Mouse (Mus musculus): ENCODE data around the gene Methig1. TPM values are rescaled to one million over a fixed set of nuclear protein-coding genes. Genes with fewer than 3 reads are reported as not detected.

Gene Methig1
- polyA plus RNA-seq, 1 experiment from 2014 or later: 0.16 TPM

DNA sequence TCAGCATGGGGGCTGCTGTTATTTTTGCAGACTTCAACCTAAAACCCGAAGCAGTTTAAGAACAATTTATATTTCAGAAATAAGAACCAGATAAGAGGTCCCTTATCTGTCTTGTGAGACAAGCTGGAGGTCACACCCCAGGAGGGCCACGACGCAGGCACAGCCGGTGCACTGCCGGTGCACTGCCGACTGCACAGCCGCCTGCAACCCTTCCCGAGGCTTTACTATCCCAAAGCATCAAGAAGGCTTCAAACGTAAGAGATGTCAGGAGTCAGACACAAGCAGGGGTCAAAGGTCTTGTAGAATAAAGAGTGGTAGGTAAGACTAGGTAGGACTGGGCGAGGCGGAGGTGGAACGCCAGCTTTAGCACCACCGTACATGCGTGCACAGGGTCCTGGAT lies 49.4 kb downstream of the Methig1 start:
- H3K9ac ChIP-seq (ENCODE audit: low read length): no peak overlapping the region
- H3K4me1 ChIP-seq (replicated peaks; ENCODE audit: control insufficient read depth, insufficient read depth, low read length): no peaks in the 10 kb centered on the region
- H3K4me3 ChIP-seq (ENCODE audit: low read length): no peak overlapping the region
- WGBS: 78% methylated on average over 14 of the region's 14 CpGs
- no peaks in the 10 kb centered on the region for H3K27me3 ChIP-seq (ENCODE audit: control insufficient read depth, insufficient read depth, low read depth, low read length)
- H3K9me3 ChIP-seq (ENCODE audit: control insufficient read depth, low read length): no peaks in the 10 kb centered on the region
- H3K36me3 ChIP-seq (ENCODE audit: control insufficient read depth, insufficient read depth, low read length): peaks cover 21% of the 10 kb centered on the region
- H3K4me2 ChIP-seq (ENCODE audit: low read depth, low read length): no peak overlapping the region
- ATAC-seq (ENCODE audit: low read depth): no peak
- no peak overlapping the region for H3K27ac ChIP-seq (ENCODE audit: low read length)

DNA sequence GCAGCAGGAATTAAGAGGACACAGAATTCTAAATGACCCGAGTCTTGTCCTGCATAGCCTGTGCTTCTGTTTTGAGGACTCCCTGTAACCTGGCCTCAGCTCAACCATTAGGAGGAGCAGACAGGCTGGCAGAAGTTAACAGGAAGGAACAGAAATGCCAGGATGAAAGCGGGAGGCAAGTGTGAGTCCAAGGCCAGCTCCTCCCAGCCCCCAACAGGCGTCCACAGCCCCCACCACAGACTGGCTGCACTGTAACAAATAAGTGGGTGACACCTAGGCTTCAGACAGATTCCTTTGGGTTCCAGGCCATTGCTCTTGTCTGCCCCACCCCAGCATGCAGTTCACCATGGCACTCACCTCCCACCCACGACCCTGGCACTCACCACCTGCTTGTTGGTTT lies 49.8 kb downstream of the Methig1 start:
- Histone ChIP-seq H3K27ac (ENCODE audit: low read length) (no peak overlapping the region), H3K4me2 (ENCODE audit: low read depth, low read length) (no peak overlapping the region), H3K4me1 (replicated peaks; ENCODE audit: control insufficient read depth, insufficient read depth, low read length) (no peaks in the 10 kb centered on the region), H3K4me3 (ENCODE audit: low read length) (no peak overlapping the region), H3K9me3 (ENCODE audit: control insufficient read depth, low read length) (no peaks in the 10 kb centered on the region), H3K9ac (ENCODE audit: low read length) (no peak overlapping the region), H3K36me3 (ENCODE audit: control insufficient read depth, insufficient read depth, low read length) (peaks cover 17% of the 10 kb centered on the region), H3K27me3 (ENCODE audit: control insufficient read depth, insufficient read depth, low read depth, low read length) (no peaks in the 10 kb centered on the region)
- 76% methylated on average over 4 of the region's 4 CpGs for WGBS
- ATAC-seq (ENCODE audit: low read depth): no peak

DNA sequence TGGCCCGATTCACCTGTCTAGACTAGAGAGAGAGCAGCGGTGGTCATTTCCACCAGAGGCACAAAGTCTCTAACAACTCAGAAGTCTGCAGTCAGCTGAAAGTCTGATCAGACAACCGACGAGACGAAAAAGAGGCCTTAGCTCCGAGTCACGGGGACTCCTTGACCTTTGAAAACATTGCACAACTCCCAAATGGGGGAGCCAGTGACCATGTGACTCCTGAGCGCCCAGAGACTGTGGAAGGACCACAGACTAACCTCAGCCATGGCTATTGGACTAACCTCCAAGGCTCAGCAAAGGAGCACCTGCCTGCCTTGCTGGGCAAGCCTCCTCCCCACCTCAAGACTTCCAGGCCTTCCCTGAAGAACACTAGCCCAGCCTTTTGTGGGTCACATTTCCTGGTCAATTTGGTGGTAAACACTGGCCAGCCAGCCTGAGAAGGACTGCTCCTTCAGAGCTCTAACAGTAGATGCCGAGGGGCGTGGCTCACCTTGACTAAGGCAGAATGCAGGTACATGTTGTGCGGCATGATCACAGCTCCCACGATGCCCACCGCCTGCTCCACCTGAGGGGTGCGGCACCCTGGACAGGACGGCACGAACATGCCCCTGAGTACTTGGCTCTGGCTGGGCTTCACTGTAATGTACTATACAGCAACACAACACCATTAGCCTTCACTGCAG lies 50.5 kb downstream of the Methig1 start:
- Histone ChIP-seq H3K9ac (ENCODE audit: low read length) (no peak overlapping the region), H3K27me3 (ENCODE audit: control insufficient read depth, insufficient read depth, low read depth, low read length) (no peaks in the 10 kb centered on the region), H3K27ac (ENCODE audit: low read length) (no peak overlapping the region), H3K4me2 (ENCODE audit: low read depth, low read length) (no peak overlapping the region), H3K4me3 (ENCODE audit: low read length) (no peak overlapping the region), H3K4me1 (replicated peaks; ENCODE audit: control insufficient read depth, insufficient read depth, low read length) (no peaks in the 10 kb centered on the region), H3K9me3 (ENCODE audit: control insufficient read depth, low read length) (no peaks in the 10 kb centered on the region), H3K36me3 (ENCODE audit: control insufficient read depth, insufficient read depth, low read length) (peaks cover 17% of the 10 kb centered on the region)
- no peak for ATAC-seq (ENCODE audit: low read depth)
- 89% methylated on average over 16 of the region's 16 CpGs for WGBS

DNA sequence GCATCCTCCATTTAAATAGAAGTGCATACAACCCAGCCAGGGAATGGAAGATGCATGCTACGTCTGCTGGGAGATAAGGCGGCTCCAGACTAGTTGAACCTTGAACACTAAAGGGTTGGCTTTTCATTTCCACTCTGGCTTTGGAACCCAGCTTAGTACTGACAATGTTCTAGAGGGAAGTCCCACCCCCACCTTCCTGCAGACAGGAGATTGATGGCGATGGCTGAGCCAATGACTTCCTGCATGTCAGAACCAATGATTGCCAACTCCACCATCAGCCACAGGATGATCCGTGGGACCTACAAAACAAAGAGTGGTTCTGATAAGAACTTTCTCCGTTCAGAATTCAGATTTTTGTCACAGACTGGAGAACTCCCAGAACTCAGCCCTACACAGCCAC lies 53.1 kb downstream of the Methig1 start:
- no peak overlapping the region for H3K9ac ChIP-seq (ENCODE audit: low read length)
- WGBS: 66% methylated on average over 5 of the region's 5 CpGs
- no peaks in the 10 kb centered on the region for H3K9me3 ChIP-seq (ENCODE audit: control insufficient read depth, low read length)
- H3K27me3 ChIP-seq (ENCODE audit: control insufficient read depth, insufficient read depth, low read depth, low read length): no peaks in the 10 kb centered on the region
- ATAC-seq (ENCODE audit: low read depth): no peak
- H3K4me3 ChIP-seq (ENCODE audit: low read length): no peak overlapping the region
- H3K36me3 ChIP-seq (ENCODE audit: control insufficient read depth, insufficient read depth, low read length): peaks cover 6% of the 10 kb centered on the region; the same call in 1 of the 2 replicates
- no peak overlapping the region for H3K27ac ChIP-seq (ENCODE audit: low read length)
- H3K4me2 ChIP-seq (ENCODE audit: low read depth, low read length): no peak overlapping the region
- H3K4me1 ChIP-seq (replicated peaks; ENCODE audit: control insufficient read depth, insufficient read depth, low read length): no peaks in the 10 kb centered on the region

DNA sequence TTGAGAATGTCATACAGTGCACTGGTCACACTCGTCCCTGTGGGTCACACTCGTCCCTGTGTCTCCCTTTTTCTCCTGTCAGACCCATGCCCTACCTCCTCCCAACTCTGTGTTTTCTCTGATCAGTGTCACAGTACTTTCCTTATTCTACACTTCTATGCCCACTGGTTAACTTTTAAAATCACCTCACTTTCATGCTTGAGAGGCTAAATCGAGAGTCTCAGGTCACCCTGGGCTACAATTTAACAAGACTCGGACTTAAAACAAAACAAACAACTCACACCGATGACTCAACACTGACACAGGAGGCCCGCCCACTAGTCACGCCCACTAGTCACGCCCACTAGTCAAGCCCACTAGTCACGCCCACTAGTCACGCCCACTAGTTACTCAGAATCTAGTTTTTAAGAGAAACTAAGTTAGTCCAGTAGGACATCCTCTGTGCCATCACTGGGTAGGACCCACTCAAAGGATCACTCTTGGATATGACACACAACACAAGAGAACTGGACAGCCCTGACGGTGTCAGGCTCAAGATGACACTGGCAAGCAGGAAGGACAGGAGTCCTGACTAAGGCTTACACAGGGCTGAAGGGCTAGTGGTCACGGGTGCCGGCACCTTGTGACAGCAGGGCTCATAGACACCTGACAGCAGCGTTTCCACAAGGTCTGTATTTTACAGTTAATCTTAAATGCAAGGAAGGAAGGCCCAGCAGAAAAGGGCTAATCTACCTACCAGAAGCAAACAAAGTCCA lies 58.1 kb downstream of the Methig1 start:
- H3K9ac ChIP-seq (ENCODE audit: low read length): no peak overlapping the region
- no peaks in the 10 kb centered on the region for H3K9me3 ChIP-seq (ENCODE audit: control insufficient read depth, low read length)
- H3K4me2 ChIP-seq (ENCODE audit: low read depth, low read length): no peak overlapping the region
- WGBS: 53% methylated on average over 14 of the region's 14 CpGs
- ATAC-seq (ENCODE audit: low read depth): 0 out of 2 replicates have a peak, but pooled peaks have one; percentile 26
- H3K4me3 ChIP-seq (ENCODE audit: low read length): no peak overlapping the region
- H3K4me1 ChIP-seq (replicated peaks; ENCODE audit: control insufficient read depth, insufficient read depth, low read length): no peaks in the 10 kb centered on the region
- H3K36me3 ChIP-seq (ENCODE audit: control insufficient read depth, insufficient read depth, low read length): peaks cover 8% of the 10 kb centered on the region
- no peak overlapping the region for H3K27ac ChIP-seq (ENCODE audit: low read length)
- H3K27me3 ChIP-seq (ENCODE audit: control insufficient read depth, insufficient read depth, low read depth, low read length): no peaks in the 10 kb centered on the region

DNA sequence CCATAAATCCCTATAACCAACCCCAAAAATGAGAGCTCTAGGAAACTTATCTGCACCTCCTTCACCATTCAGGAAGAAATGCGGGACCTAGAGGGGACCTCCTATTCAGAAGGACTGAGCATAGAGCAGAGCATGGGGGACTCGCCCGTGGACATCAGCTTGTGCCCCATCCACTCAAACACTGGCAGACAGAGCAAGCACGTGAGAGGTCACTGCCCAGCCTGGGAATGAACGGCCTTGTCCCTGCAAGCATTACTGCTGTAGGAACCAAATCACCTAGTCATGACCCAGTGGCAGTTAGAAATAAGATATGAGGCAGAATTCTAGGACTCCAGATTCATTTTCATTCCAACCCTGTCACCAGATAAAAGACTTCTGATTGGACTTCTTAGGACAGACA lies 58.8 kb downstream of the Methig1 start:
- Histone ChIP-seq H3K27ac (ENCODE audit: low read length) (no peak overlapping the region), H3K27me3 (ENCODE audit: control insufficient read depth, insufficient read depth, low read depth, low read length) (no peaks in the 10 kb centered on the region), H3K4me1 (replicated peaks; ENCODE audit: control insufficient read depth, insufficient read depth, low read length) (no peaks in the 10 kb centered on the region), H3K36me3 (ENCODE audit: control insufficient read depth, insufficient read depth, low read length) (peaks cover 8% of the 10 kb centered on the region), H3K4me3 (ENCODE audit: low read length) (no peak overlapping the region), H3K4me2 (ENCODE audit: low read depth, low read length) (no peak overlapping the region), H3K9ac (ENCODE audit: low read length) (no peak overlapping the region), H3K9me3 (ENCODE audit: control insufficient read depth, low read length) (no peaks in the 10 kb centered on the region)
- WGBS: 71% methylated on average over 5 of the region's 5 CpGs
- ATAC-seq (ENCODE audit: low read depth): no peak

DNA sequence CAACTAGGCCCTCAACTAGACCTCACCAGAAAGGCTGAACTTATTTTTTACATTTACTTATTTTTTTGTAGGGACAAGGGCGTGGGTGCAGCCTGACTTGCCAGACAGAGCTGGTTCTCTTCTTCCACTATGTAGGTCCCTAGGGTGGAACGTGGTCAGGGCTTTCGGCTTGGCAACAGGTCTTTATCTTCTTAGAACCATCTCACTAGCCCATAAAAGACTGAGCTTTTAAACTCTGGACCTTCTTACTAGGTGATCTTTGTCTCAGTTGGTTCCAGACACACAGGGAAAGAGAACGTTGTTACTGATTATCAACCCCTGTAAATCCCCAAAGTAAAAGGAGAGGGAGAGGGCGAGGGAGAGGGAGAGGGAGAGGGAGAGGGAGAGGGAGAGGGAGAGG lies 60.4 kb downstream of the Methig1 start:
- 77% methylated on average over 4 of the region's 5 CpGs for WGBS
- Histone ChIP-seq H3K9ac (ENCODE audit: low read length) (no peak overlapping the region), H3K4me2 (ENCODE audit: low read depth, low read length) (no peak overlapping the region), H3K27ac (ENCODE audit: low read length) (no peak overlapping the region), H3K9me3 (ENCODE audit: control insufficient read depth, low read length) (no peaks in the 10 kb centered on the region), H3K36me3 (ENCODE audit: control insufficient read depth, insufficient read depth, low read length) (peaks cover 8% of the 10 kb centered on the region), H3K4me1 (replicated peaks; ENCODE audit: control insufficient read depth, insufficient read depth, low read length) (no peaks in the 10 kb centered on the region), H3K4me3 (ENCODE audit: low read length) (no peak overlapping the region), H3K27me3 (ENCODE audit: control insufficient read depth, insufficient read depth, low read depth, low read length) (no peaks in the 10 kb centered on the region)
- ATAC-seq (ENCODE audit: low read depth): no peak

DNA sequence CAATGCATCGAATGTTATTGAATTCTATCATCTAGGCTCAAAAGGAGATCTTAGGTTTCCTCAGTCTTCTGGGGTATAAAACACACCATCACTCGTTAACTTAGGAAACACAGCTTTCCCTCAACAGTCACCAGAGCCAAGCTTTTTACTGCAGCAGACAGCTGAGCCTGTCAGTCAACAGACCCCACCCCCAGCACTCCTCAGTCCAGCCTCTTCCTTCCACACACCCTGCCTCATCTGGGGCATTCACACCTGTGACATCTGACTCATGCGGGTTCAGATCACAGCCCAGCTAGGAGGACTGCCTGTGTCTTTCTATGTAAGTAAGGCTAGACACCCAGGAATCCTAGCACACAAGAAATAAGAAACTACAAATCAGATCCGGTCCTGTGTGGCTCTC lies 61.1 kb downstream of the Methig1 start:
- Histone ChIP-seq H3K27me3 (ENCODE audit: control insufficient read depth, insufficient read depth, low read depth, low read length) (no peaks in the 10 kb centered on the region), H3K4me3 (ENCODE audit: low read length) (no peak overlapping the region), H3K27ac (ENCODE audit: low read length) (no peak overlapping the region), H3K4me2 (ENCODE audit: low read depth, low read length) (no peak overlapping the region), H3K36me3 (ENCODE audit: control insufficient read depth, insufficient read depth, low read length) (peaks cover 8% of the 10 kb centered on the region; the same call in 1 of the 2 replicates), H3K9me3 (ENCODE audit: control insufficient read depth, low read length) (no peaks in the 10 kb centered on the region), H3K4me1 (replicated peaks; ENCODE audit: control insufficient read depth, insufficient read depth, low read length) (no peaks in the 10 kb centered on the region), H3K9ac (ENCODE audit: low read length) (no peak overlapping the region)
- WGBS: 54% methylated on average over 4 of the region's 4 CpGs
- no peak for ATAC-seq (ENCODE audit: low read depth)

DNA sequence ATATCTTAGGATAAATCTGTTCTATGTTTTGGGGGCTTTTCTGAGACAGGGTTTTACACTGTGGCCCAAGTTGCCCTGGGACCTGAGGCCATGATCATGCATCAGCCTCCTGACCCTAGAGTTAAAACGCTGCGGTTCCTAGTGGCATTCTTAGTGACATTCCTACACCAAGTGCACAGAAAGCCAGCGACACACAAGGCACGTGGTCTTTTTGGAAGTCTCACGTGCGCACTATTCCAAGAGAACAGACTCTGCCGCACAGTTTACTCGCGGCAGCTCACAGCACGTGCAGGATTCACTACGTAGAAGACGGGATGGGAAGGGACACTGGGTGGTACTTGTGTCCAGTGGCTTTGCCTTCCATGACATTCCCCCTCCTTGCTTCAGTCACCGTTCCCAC lies 62.0 kb downstream of the Methig1 start:
- 90% methylated on average over 13 of the region's 13 CpGs for WGBS
- Histone ChIP-seq H3K9ac (ENCODE audit: low read length) (no peak overlapping the region), H3K27me3 (ENCODE audit: control insufficient read depth, insufficient read depth, low read depth, low read length) (no peaks in the 10 kb centered on the region), H3K9me3 (ENCODE audit: control insufficient read depth, low read length) (no peaks in the 10 kb centered on the region), H3K36me3 (ENCODE audit: control insufficient read depth, insufficient read depth, low read length) (peaks cover 7% of the 10 kb centered on the region; the same call in 1 of the 2 replicates), H3K27ac (ENCODE audit: low read length) (no peak overlapping the region), H3K4me1 (replicated peaks; ENCODE audit: control insufficient read depth, insufficient read depth, low read length) (no peaks in the 10 kb centered on the region), H3K4me3 (ENCODE audit: low read length) (no peak overlapping the region), H3K4me2 (ENCODE audit: low read depth, low read length) (no peak overlapping the region)
- ATAC-seq (ENCODE audit: low read depth): no peak

All from lung, embryonic 16.5 days (tissue).